Mouse (Mus musculus): ENCODE measurements at regions not wholly inside any gene's neighbourhood (a gene's known extent, or its start where the extent isn't known, plus 50 kb on each side); places are given as distances from the start of the nearest gene placed in this dataset.

DNA sequence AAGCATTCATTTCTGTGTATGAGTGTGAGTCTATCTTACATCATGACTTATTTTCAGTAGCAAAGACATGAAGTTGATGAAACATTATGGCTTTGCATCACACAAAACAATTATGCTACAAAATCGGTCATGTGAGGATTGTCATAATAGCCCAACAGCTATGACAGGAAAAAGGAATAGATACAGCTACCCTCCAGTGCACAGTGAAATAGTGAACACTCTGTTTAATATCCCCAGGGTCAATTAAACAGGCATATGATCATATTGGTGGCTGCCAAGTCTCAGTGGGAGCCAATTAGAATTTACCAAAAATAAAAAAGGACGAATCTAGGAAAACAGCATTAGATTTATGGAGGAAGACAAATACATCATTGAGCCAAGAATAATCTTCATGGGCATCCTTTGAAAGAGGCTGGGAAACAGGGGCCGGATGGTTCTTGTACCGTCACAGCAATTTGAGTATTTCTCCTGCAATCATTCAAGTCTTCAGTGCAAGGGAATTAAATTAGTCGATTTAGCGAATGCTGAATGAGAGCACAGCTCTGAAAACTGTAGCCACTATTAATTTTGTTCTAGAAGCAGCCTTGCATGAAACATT is 123.8 kb upstream of the Etl4 start:
- TF ChIP-seq CTCF (IDR thresholded peaks at IDR 0.05; ENCODE audit: extremely low read depth, insufficient read length, insufficient replicate concordance, low read depth, low read length) (no peak), POLR2A (IDR thresholded peaks at IDR 0.05; ENCODE audit: low read depth, low read length) (no peak)
